Mouse (Mus musculus) embryo, embryonic 11.5 days (tissue): Measurements from ENCODE around the gene Grin2d.

Experiments
- DNase-seq: peaks from one replicate; pipeline ENCODE4 v3.0.0-alpha.2; 2012; ENCODE audit warnings: low read depth, low spot score

Grin2d gene

GRCm38 (mm10) chr7:45809276-45810075, 68.7 kb downstream of the Grin2d start:
- DNase-seq, result no peak

GRCm38 (mm10) chr7:45808471-45808870, 69.7 kb downstream of the Grin2d start:
- no peak for DNase-seq

- no peak for DNase-seq
Observed at GRCm38 (mm10) chr7:45805941-45806340, 72.2 kb downstream of the Grin2d start.

GRCm38 (mm10) chr7:45802551-45802950, 75.6 kb downstream of the Grin2d start:
- DNase-seq, result no peak

GRCm38 (mm10) chr7:45801348-45801747, 76.8 kb downstream of the Grin2d start:
- DNase-seq, result peak; percentile 89

GRCm38 (mm10) chr7:45800546-45801204, 77.5 kb downstream of the Grin2d start:
- DNase-seq, result peak; percentile 44

GRCm38 (mm10) chr7:45800001-45800400, 78.2 kb downstream of the Grin2d start:
- no peak for DNase-seq

- DNase-seq, result no peak
Observed at GRCm38 (mm10) chr7:45798931-45799330, 79.2 kb downstream of the Grin2d start.

- no peak for DNase-seq
Observed at GRCm38 (mm10) chr7:45798511-45798836, 79.7 kb downstream of the Grin2d start.

GRCm38 (mm10) chr7:45797661-45798510, 80.3 kb downstream of the Grin2d start:
- no peak for DNase-seq

- DNase-seq, result no peak
Observed at GRCm38 (mm10) chr7:45796950-45797349, 81.2 kb downstream of the Grin2d start.

- DNase-seq, result no peak
Observed at GRCm38 (mm10) chr7:45794971-45795370, 83.2 kb downstream of the Grin2d start.

GRCm38 (mm10) chr7:45793969-45794585, 84.1 kb downstream of the Grin2d start:
- no peak for DNase-seq

GRCm38 (mm10) chr7:45793240-45793639, 84.9 kb downstream of the Grin2d start:
- DNase-seq, result no peak

GRCm38 (mm10) chr7:45791756-45792490, 86.3 kb downstream of the Grin2d start:
- no peak for DNase-seq

- no peak for DNase-seq
Observed at GRCm38 (mm10) chr7:45790721-45791120, 87.5 kb downstream of the Grin2d start.

GRCm38 (mm10) chr7:45787642-45788041, 90.5 kb downstream of the Grin2d start:
- no peak for DNase-seq

- peak; percentile 55 for DNase-seq
Observed at GRCm38 (mm10) chr7:45786661-45787413, 91.3 kb downstream of the Grin2d start.

- DNase-seq, result peak; percentile 65
Observed at GRCm38 (mm10) chr7:45786136-45786578, 92.0 kb downstream of the Grin2d start.
